Mouse (Mus musculus) lung, adult 2 months (tissue): Measurements from ENCODE around the gene Scn8a.

Source experiments
- CTCF ChIP-seq: fragments of 200-500 bp; IDR thresholded peaks from 2 replicates; pipeline ENCODE4 v1.5.1; 2011; ENCODE audit warnings: mild to moderate bottlenecking, low read length, control low read depth; ENCODE audit not compliant: insufficient read depth
- POLR2A ChIP-seq: fragments of 200-500 bp; IDR thresholded peaks from 2 replicates; pipeline ENCODE4 v1.6.1; 2011; ENCODE audit warnings: low read depth, mild to moderate bottlenecking, control low read depth, low read length, borderline replicate concordance; ENCODE audit errors: extremely low read depth

- TF ChIP-seq CTCF = no peak
- TF ChIP-seq POLR2A = no peak
Measured at GRCm38 (mm10) chr15:100924941-100925340, 55.3 kb downstream of the Scn8a start.
